Mouse (Mus musculus) intestine, embryonic 15.5 days (tissue): ENCODE data around the gene Hist1h4d. TPM values are rescaled to one million over a fixed set of nuclear protein-coding genes. Genes with fewer than 3 reads are reported as not detected.
"Not testable (repeated sequence)": the region's sequence is repeated elsewhere in the genome, so short reads cannot be mapped to it uniquely, and the experiment has no call there.

Source experiments
- ATAC-seq: fragments of 200-750 bp; cut with Nextera tagmentation; 2 replicates; pipeline ENCODE4 v1.8.0; 2017; ENCODE audit warnings: moderate TSS enrichment, moderate library complexity
- H3K27ac ChIP-seq: fragments of 300-500 bp; sonication (generic); 2 replicates; pipeline ENCODE4 v1.5.1; 2015; ENCODE audit warnings: mild to moderate bottlenecking, inconsistent platforms
- H3K27me3 ChIP-seq: fragments of 300-500 bp; sonication (generic); replicated peaks from 2 replicates; pipeline ENCODE4 v1.6.1; 2015; ENCODE audit warnings: inconsistent platforms
- H3K36me3 ChIP-seq: fragments of 300-500 bp; sonication (generic); 2 replicates; pipeline ENCODE4 v1.6.1; 2015; ENCODE audit warnings: inconsistent platforms
- H3K4me1 ChIP-seq: fragments of 300-500 bp; sonication (generic); replicated peaks from 2 replicates; pipeline ENCODE4 v1.6.1; 2015; ENCODE audit warnings: inconsistent platforms
- H3K4me2 ChIP-seq: fragments of 300-500 bp; sonication (generic); replicated peaks from 2 replicates; pipeline ENCODE4 v1.6.1; 2015; ENCODE audit warnings: mild to moderate bottlenecking, inconsistent platforms
- H3K4me3 ChIP-seq: fragments of 300-500 bp; sonication (generic); replicated peaks from 2 replicates; pipeline ENCODE4 v1.5.1; 2015; ENCODE audit warnings: inconsistent platforms
- H3K9ac ChIP-seq: fragments of 300-500 bp; sonication (generic); 2 replicates; pipeline ENCODE4 v1.6.1; 2015; ENCODE audit warnings: inconsistent platforms
- H3K9me3 ChIP-seq: fragments of 300-500 bp; sonication (generic); 2 replicates; pipeline ENCODE4 v1.6.1; 2016; ENCODE audit warnings: inconsistent platforms
- WGBS: fragments of 180-500 bp; shearing (Covaris S2); methylation state at CpG from one replicate; pipeline ENCODE4 v1.1.7; 2015; 5-methylcytosine and 5-hydroxymethylcytosine counted together
- polyA plus RNA-seq: library from polyadenylated mRNA; unstranded; fragments of >200 nt; fragmentation: Nextera tagmentation; extraction: Ambion mirVana; gene quantifications from 2 replicates; pipeline ENCODE4 v1.2.1, GENCODE M21; 2015

The Hist1h4d gene
- polyA plus RNA-seq, 1 experiment from 2014 or later, result 101 TPM

- not testable (repeated sequence) for H3K4me1 ChIP-seq, H3K9me3 ChIP-seq, H3K36me3 ChIP-seq, ATAC-seq, H3K27me3 ChIP-seq
- Histone ChIP-seq H3K4me2 (peak overlapping the region; percentile 66), H3K27ac (peak overlapping the region; percentile 93), H3K9ac (peak overlapping the region; percentile 56), H3K4me3 (peak overlapping the region; percentile 42)
- WGBS, result under 1% methylated on average over 18 of the region's 34 CpGs
Measured at GRCm38 (mm10) chr13:23571504-23572217, 9.7 kb upstream of the Hist1h4d start.

- peak overlapping the region; percentile 56 for H3K9ac ChIP-seq
- no peaks in the 10 kb centered on the region for H3K27me3 ChIP-seq
- H3K4me3 ChIP-seq, result peak overlapping the region; percentile 42
- no peaks in the 10 kb centered on the region for H3K9me3 ChIP-seq
- 0 out of 2 replicates have a peak, but pooled peaks cover 3% of the 10 kb centered on the region for H3K4me1 ChIP-seq
- 27% methylated on average over 2 of the region's 2 CpGs for WGBS
- no peaks in the 10 kb centered on the region for H3K36me3 ChIP-seq
- no peak for ATAC-seq
- peak overlapping the region; percentile 66 for H3K4me2 ChIP-seq
- peak overlapping the region; percentile 93 for H3K27ac ChIP-seq
Measured at GRCm38 (mm10) chr13:23572218-23573033, 9.0 kb upstream of the Hist1h4d start.

DNA sequence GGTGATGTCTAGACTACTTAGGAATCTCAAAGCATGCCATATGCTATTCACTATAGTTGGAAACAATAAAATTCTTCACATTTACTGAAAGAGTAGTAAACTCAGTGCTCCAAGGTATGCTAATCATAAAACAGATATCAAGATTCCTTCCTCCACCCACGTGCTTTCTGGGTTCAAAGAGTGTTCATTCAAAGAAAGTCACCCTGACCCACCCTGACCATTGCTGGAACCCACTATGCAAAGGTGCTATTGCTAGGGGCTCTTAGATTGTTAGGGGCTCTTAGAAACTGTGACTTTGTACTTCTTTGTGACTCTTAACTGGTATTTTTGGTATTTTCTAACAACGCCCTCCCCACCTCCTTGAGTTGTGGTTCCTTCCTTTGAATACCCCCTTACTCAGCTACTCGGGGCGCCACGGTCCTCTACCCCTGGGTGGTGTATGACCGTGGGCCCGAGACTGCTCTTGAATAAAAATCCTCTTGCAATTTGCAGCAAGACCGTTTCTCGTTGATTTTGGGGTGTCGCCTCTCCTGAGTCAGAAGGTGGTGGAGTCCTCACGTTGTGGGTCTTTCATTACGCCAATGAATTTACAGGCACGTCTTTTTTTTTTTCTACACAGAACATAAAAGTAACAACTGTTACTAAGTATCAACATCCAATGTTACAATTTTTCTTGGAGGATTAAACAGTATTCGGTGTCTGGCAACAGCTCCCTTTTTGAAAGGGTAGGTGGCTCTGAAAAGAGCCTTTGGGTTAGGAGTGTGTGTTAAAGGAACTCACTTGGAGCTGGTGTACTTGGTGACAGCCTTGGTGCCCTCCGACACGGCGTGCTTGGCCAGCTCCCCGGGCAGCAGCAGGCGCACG lies 8.1 kb upstream of the Hist1h4d start:
- Histone ChIP-seq H3K27ac (peak overlapping the region; percentile 93), H3K9ac (peak overlapping the region; percentile 56), H3K4me2 (peak overlapping the region; percentile 66), H3K4me3 (peak overlapping the region; percentile 42)
- H3K4me1 ChIP-seq, H3K27me3 ChIP-seq, H3K36me3 ChIP-seq, ATAC-seq, H3K9me3 ChIP-seq: not testable (repeated sequence)
- WGBS, result 8% methylated on average over 20 of the region's 20 CpGs

GRCm38 (mm10) chr13:23573898-23574524 lies 7.4 kb upstream of the Hist1h4d start, which contains the start of the genes Hist1h2bf and Hist1h2ad:
Hist1h2bf (minus strand) TSS chr13:23574196.
Hist1h2ad (plus strand) TSS chr13:23574381.
- Histone ChIP-seq H3K9ac (peak within 1 kb of the TSS; percentile 56), H3K4me2 (peak within 1 kb of the TSS; percentile 66), H3K27ac (peak within 1 kb of the TSS; percentile 93), H3K4me3 (peak within 1 kb of the TSS; percentile 42)
- H3K4me1 ChIP-seq, H3K27me3 ChIP-seq, H3K36me3 ChIP-seq, H3K9me3 ChIP-seq: not testable (repeated sequence)
- under 1% methylated on average over 36 of the region's 42 CpGs for WGBS
- peak; percentile 89 for ATAC-seq

DNA sequence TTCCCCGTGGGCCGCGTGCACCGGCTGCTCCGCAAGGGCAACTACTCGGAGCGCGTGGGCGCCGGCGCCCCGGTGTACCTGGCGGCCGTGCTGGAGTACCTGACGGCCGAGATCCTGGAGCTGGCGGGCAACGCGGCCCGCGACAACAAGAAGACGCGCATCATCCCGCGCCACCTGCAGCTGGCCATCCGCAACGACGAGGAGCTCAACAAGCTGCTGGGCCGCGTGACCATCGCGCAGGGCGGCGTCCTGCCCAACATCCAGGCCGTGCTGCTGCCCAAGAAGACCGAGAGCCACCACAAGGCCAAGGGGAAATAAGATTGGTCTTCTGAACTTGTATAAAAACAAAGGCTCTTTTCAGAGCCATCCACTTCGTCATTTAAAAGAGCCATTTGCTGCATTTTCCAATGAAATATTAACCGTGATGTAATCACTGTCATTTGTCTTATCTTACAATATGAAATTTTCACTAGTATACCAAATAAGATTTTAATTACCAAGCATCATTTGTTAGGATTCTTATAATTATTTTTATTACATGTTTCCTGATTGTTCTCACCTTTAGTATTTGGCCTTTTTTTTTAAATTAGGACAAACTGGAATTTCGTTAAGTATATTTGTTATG lies 6.7 kb upstream of the Hist1h4d start:
- Histone ChIP-seq H3K4me2 (peak overlapping the region; percentile 52), H3K9ac (0 out of 2 replicates have a peak overlapping the region, but pooled peaks have one; percentile 41), H3K27ac (peak overlapping the region; percentile 81; the same call in 1 of the 2 replicates)
- not testable (repeated sequence) for H3K27me3 ChIP-seq, H3K36me3 ChIP-seq, H3K4me3 ChIP-seq, H3K9me3 ChIP-seq, ATAC-seq, H3K4me1 ChIP-seq
- 2% methylated on average over 12 of the region's 39 CpGs for WGBS

DNA sequence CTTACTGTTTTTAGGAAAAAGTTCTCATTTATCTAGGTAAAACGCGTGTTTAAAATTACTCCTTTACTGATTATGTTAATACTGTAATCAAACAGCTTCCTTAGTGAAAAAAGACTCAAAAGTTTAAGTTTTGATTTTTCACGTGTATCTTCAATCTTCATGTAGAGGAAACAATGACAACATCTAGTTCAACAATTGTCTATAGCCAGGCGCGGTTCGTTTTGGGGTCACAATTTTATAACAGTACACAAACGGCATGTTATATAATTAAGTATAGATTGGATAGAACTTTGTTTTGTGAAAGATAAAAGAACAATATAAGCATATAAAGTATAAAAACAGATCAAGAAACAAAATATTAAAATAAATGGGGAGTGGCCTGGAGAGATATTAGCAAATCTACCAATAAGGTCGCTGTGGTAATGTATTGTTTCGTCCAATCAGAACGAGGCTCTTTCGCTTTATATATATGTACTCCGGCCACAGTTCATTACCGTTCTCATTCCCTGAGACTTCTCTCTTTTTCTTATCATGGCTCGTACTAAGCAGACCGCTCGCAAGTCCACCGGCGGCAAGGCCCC lies 6.0 kb upstream of the Hist1h4d start, which contains the start of gene Hist1h3d:
Hist1h3d (plus strand) TSS at position 493 of the 581 bp plus-strand sequence.
- Histone ChIP-seq H3K27me3 (no peaks in the 10 kb centered on the region), H3K9ac (peak within 1 kb of the TSS; percentile 65), H3K36me3 (no peaks in the 10 kb centered on the region), H3K4me1 (no peaks in the 10 kb centered on the region), H3K9me3 (no peaks in the 10 kb centered on the region), H3K27ac (peak within 1 kb of the TSS; percentile 84), H3K4me3 (peak within 1 kb of the TSS; percentile 42), H3K4me2 (peak within 1 kb of the TSS; percentile 69)
- peak; percentile 61 for ATAC-seq
- WGBS, result under 1% methylated on average over 18 of the region's 18 CpGs

DNA sequence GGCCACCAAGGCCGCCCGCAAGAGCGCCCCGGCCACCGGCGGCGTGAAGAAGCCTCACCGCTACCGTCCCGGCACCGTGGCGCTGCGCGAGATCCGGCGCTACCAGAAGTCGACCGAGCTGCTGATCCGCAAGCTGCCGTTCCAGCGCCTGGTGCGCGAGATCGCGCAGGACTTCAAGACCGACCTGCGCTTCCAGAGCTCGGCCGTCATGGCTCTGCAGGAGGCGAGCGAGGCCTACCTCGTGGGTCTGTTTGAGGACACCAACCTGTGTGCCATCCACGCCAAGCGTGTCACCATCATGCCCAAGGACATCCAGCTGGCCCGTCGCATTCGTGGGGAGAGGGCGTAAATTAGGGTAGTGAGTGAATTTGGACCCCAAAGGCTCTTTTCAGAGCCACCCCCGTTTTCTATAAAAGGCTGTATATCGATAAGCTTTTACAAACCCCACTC lies 5.5 kb upstream of the Hist1h4d start:
- Histone ChIP-seq H3K4me2 (peak overlapping the region; percentile 69), H3K4me3 (peak overlapping the region; percentile 42), H3K9ac (peak overlapping the region; percentile 65), H3K27ac (peak overlapping the region; percentile 84)
- not testable (repeated sequence) for H3K36me3 ChIP-seq, H3K9me3 ChIP-seq, H3K4me1 ChIP-seq, ATAC-seq, H3K27me3 ChIP-seq
- 0% methylated on average over 20 of the region's 40 CpGs for WGBS

GRCm38 (mm10) chr13:23576351-23576881 lies 5.0 kb upstream of the Hist1h4d start:
- H3K9me3 ChIP-seq, result no peaks in the 10 kb centered on the region
- no peaks in the 10 kb centered on the region for H3K27me3 ChIP-seq
- no peaks in the 10 kb centered on the region for H3K36me3 ChIP-seq
- H3K4me2 ChIP-seq, result peak overlapping the region; percentile 69
- H3K4me3 ChIP-seq, result peak overlapping the region; percentile 42
- no peaks in the 10 kb centered on the region for H3K4me1 ChIP-seq
- H3K9ac ChIP-seq, result peak overlapping the region; percentile 65
- H3K27ac ChIP-seq, result peak overlapping the region; percentile 84
- WGBS, result 8% methylated on average over 7 of the region's 7 CpGs
- ATAC-seq, result no peak

- no peaks in the 10 kb centered on the region for H3K36me3 ChIP-seq
- no peak for ATAC-seq
- H3K4me1 ChIP-seq, result 0 out of 2 replicates have a peak, but pooled peaks cover 3% of the 10 kb centered on the region
- H3K9ac ChIP-seq, result peak overlapping the region; percentile 65; the same call in 1 of the 2 replicates
- H3K4me3 ChIP-seq, result peak overlapping the region; percentile 42
- H3K4me2 ChIP-seq, result peak overlapping the region; percentile 69
- no peaks in the 10 kb centered on the region for H3K27me3 ChIP-seq
- peak overlapping the region; percentile 84 for H3K27ac ChIP-seq
- no peaks in the 10 kb centered on the region for H3K9me3 ChIP-seq
- WGBS, result 31% methylated on average over 6 of the region's 6 CpGs
Measured at GRCm38 (mm10) chr13:23576906-23577639, 4.3 kb upstream of the Hist1h4d start.

GRCm38 (mm10) chr13:23577835-23578234 lies 3.6 kb upstream of the Hist1h4d start:
- no peak overlapping the region for H3K9ac ChIP-seq
- ATAC-seq, result no peak
- no peaks in the 10 kb centered on the region for H3K27me3 ChIP-seq
- H3K4me3 ChIP-seq, result no peak overlapping the region
- H3K4me1 ChIP-seq, result peaks cover 6% of the 10 kb centered on the region; the same call in 1 of the 2 replicates
- 92% methylated on average over 1 of the region's 1 CpGs for WGBS
- no peaks in the 10 kb centered on the region for H3K36me3 ChIP-seq
- no peak overlapping the region for H3K4me2 ChIP-seq
- H3K9me3 ChIP-seq, result no peaks in the 10 kb centered on the region
- H3K27ac ChIP-seq, result no peak overlapping the region
